Mouse (Mus musculus) forebrain, embryonic 10.5 days (tissue): Measurements from ENCODE around the gene Galnt13. TPM values are rescaled to one million over a fixed set of nuclear protein-coding genes. Genes with fewer than 3 reads are reported as not detected.
"Not testable (repeated sequence)": the region's sequence is repeated elsewhere in the genome, so short reads cannot be mapped to it uniquely, and the experiment has no call there.

Source experiments
- DNase-seq: peaks from one replicate; pipeline ENCODE4 v3.0.0-alpha.2; 2017; ENCODE audit warnings: low spot score; ENCODE audit errors: extremely low spot score
- H3K27ac ChIP-seq: fragments of 300-500 bp; sonication (generic); 2 replicates; pipeline ENCODE4 v1.5.1; 2016; ENCODE audit warnings: mild to moderate bottlenecking
- H3K27me3 ChIP-seq: fragments of 300-500 bp; sonication (generic); 2 replicates; pipeline ENCODE4 v1.6.1; 2016; ENCODE audit warnings: mild to moderate bottlenecking; ENCODE audit not compliant: poor library complexity, severe bottlenecking
- H3K36me3 ChIP-seq: fragments of 300-500 bp; sonication (generic); replicated peaks from 2 replicates; pipeline ENCODE4 v1.6.1; 2016; ENCODE audit warnings: mild to moderate bottlenecking, moderate library complexity
- H3K4me1 ChIP-seq: fragments of 300-500 bp; sonication (generic); 2 replicates; pipeline ENCODE4 v1.6.1; 2016
- H3K4me3 ChIP-seq: fragments of 300-500 bp; sonication (generic); 2 replicates; pipeline ENCODE4 v1.5.1; 2016; ENCODE audit warnings: mild to moderate bottlenecking, moderate library complexity
- H3K9me3 ChIP-seq: fragments of 300-500 bp; sonication (generic); 2 replicates; pipeline ENCODE4 v1.6.1; 2016; ENCODE audit warnings: mild to moderate bottlenecking, moderate library complexity
- WGBS: fragments of 180-500 bp; shearing (Covaris S2); methylation state at CpG from one replicate; pipeline ENCODE4 v1.1.7; 2016; 5-methylcytosine and 5-hydroxymethylcytosine counted together
- polyA plus RNA-seq: library from polyadenylated mRNA; unstranded; fragments of >200 nt; fragmentation: Nextera tagmentation; extraction: Ambion mirVana; gene quantifications from 2 replicates; pipeline ENCODE4 v1.2.1, GENCODE M21; 2016

Gene Galnt13
- polyA plus RNA-seq, 1 experiment from 2014 or later = 2.6 TPM

DNA sequence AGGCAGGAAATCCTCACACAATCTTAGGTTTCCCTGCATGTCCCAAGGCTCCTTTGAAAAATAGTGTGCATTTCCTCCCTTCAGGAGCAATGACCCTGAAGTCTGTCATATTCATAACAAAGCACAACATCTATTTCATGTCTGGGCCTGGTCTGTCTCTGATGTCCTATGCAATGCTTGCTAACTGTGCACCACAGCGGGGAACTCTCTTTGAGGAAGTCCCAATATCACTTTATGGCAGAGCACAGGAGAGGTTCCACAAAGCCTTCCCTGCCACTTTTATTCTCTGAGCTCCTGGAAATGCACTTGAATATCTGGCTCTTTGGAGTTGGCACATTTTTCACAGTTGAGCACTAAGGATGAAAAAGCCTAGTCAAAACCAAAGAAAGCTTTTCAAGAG lies 547.7 kb downstream of the Galnt13 start:
- H3K27ac ChIP-seq = no peak overlapping the region

DNA sequence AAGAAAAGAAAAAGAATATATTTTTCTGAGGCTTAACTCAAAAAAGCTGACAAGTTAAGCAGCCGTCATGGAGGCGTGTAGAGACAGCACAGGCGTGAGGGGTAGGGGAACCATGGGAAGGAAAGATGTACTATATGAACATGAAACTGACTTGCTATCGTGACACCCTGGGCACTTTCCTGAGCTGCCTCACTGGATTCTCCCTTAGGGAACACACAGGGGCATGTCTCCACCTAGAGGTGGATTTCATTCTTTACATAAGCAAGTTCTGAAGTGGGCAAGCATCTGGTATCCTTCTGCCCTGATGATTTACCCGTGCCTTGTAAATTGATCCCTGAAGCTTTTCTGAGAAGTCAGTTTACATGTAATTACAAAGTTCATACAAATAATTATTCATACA lies 586.4 kb downstream of the Galnt13 start:
- not testable (repeated sequence) for H3K27ac ChIP-seq, H3K4me1 ChIP-seq, H3K9me3 ChIP-seq, H3K36me3 ChIP-seq, DNase-seq, H3K27me3 ChIP-seq, H3K4me3 ChIP-seq
- no CpG with 5 or more reads among the region's 5 CpGs for WGBS

More for the DNA sequence above, 547.7 kb downstream of the Galnt13 start:
- DNase-seq = no peak
- Histone ChIP-seq H3K9me3 (no peaks in the 10 kb centered on the region), H3K27me3 (no peaks in the 10 kb centered on the region), H3K36me3 (no peaks in the 10 kb centered on the region), H3K4me1 (no peaks in the 10 kb centered on the region), H3K4me3 (no peak overlapping the region)
- WGBS = 84% methylated on average over 1 of the region's 1 CpGs

GRCm38 (mm10) chr2:55034610-55035009 lies 598.5 kb downstream of the Galnt13 start:
- Histone ChIP-seq H3K4me3 (no peak overlapping the region), H3K27me3 (no peaks in the 10 kb centered on the region), H3K9me3 (no peaks in the 10 kb centered on the region), H3K36me3 (no peaks in the 10 kb centered on the region), H3K27ac (no peak overlapping the region), H3K4me1 (no peaks in the 10 kb centered on the region)
- WGBS = 67% methylated on average over 3 of the region's 3 CpGs
- no peak for DNase-seq

DNA sequence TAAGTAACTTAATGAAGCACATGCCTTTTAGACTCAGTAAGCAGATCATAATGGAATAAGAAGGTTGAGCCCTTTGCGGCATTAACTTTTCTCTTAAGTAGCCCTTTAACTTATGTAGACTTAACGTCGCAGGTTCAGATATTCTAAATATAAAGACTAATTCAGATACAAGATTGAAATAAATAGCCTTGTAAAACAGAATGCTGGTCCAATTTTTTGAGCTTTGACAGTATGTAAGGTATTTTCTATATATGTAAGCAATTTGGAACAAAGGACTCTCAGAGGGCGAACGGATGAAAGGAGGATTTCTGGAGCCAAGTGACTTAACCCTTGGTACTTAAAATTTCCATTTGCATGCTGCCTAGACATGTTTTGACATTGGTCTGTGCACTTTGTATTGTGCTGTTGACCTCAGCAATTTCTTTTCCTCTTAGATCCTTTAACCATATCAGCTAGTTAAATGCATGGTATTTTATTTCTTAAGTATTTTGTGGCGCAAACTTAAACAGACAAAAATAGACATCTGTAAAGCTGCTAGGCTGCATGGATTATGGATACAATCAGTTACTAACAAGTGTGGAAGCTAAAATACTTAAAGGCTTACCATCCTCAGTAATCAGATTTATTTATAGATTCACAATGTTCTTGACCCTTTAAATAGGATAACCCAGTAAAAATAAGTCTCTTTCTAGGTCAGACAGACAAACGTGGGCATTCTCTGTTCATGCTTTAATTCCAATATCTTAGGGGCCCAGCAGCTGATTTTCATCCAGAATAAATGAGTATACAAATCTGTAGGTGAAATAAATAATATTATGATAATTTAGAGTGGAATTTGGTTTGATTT lies 629.6 kb downstream of the Galnt13 start:
- H3K36me3 ChIP-seq = no peaks in the 10 kb centered on the region
- no peak overlapping the region for H3K4me3 ChIP-seq
- no peaks in the 10 kb centered on the region for H3K9me3 ChIP-seq
- H3K4me1 ChIP-seq = peaks cover 16% of the 10 kb centered on the region
- H3K27ac ChIP-seq = no peak overlapping the region
- H3K27me3 ChIP-seq = peaks cover 18% of the 10 kb centered on the region
- WGBS = 35% methylated on average over 7 of the region's 7 CpGs
- DNase-seq = no peak

DNA sequence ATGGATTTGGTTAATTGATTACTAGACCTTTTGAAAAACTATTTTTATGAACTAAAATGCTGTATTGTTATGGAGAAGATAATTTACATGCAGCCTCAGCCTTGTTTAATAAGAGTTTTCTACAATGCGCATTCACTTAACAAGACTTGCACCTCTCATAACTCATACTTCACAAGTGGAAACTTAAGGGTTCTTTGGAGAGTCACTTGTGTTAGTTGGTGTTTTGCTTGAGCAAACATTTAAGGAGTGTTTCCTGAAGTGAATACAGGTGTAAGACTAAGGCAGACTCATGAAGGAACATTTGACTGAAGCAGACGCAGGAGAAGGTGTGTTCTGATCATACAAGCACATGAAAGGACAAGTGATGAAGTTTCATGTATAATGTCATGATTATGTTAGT lies 649.5 kb downstream of the Galnt13 start:
- Histone ChIP-seq H3K4me3 (no peak overlapping the region), H3K4me1 (no peaks in the 10 kb centered on the region), H3K27ac (no peak overlapping the region), H3K27me3 (no peaks in the 10 kb centered on the region), H3K9me3 (no peaks in the 10 kb centered on the region), H3K36me3 (no peaks in the 10 kb centered on the region)
- no peak for DNase-seq
- WGBS = 97% methylated on average over 2 of the region's 2 CpGs

GRCm38 (mm10) chr2:55088034-55088433 lies 651.9 kb downstream of the Galnt13 start:
- Histone ChIP-seq H3K9me3 (no peaks in the 10 kb centered on the region), H3K27me3 (no peaks in the 10 kb centered on the region), H3K4me1 (peaks cover 9% of the 10 kb centered on the region; the same call in 1 of the 2 replicates), H3K36me3 (no peaks in the 10 kb centered on the region), H3K4me3 (no peak overlapping the region), H3K27ac (no peak overlapping the region)
- no peak for DNase-seq
- WGBS = 95% methylated on average over 1 of the region's 1 CpGs

DNA sequence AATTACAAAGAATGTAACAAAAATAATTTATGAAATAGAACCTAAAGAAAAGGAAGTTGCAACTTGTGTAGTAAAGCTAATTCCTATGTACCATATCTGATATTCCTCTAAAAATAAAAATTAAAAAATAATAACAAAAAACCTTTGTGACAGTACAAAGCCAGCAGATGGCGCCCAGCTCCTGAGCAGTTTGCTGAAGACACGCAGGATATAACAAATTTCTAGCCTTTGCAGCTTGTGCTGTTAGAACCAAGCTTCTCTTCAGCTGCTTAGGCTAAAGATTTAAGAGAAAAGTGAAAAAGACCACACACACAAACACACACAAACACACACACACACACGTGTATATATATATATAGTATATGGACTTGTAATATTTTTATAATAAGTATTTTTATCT lies 654.2 kb downstream of the Galnt13 start:
- Histone ChIP-seq H3K4me1 (peaks cover 9% of the 10 kb centered on the region; the same call in 1 of the 2 replicates), H3K27ac (no peak overlapping the region), H3K27me3 (no peaks in the 10 kb centered on the region), H3K36me3 (no peaks in the 10 kb centered on the region), H3K9me3 (no peaks in the 10 kb centered on the region), H3K4me3 (no peak overlapping the region)
- WGBS = 21% methylated on average over 3 of the region's 3 CpGs
- no peak for DNase-seq

- peak; percentile 29 for DNase-seq
- H3K27me3 ChIP-seq = no peaks in the 10 kb centered on the region
- no peaks in the 10 kb centered on the region for H3K36me3 ChIP-seq
- H3K27ac ChIP-seq = no peak overlapping the region
- no peak overlapping the region for H3K4me3 ChIP-seq
- H3K9me3 ChIP-seq = no peaks in the 10 kb centered on the region
- H3K4me1 ChIP-seq = peaks cover 9% of the 10 kb centered on the region; the same call in 1 of the 2 replicates
- WGBS = 46% methylated on average over 4 of the region's 4 CpGs
Measured at GRCm38 (mm10) chr2:55091495-55091894, 655.4 kb downstream of the Galnt13 start.

DNA sequence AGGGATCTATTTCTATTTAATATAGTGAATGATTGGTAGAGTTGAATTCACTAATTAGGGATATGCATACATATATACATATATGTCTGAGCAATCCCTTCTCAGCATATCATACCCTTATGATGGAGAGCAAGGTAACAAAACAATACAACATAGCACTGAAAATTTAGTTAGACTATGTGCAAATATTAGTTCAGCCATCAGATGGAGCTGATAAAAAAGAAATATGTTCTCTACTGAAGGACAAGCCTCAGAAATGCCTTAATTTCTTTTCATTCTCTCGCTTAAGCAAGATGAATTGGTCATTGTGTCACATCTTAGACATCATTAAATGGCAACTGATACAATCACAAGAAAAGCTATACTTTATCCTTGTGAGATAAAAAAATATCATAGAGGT lies 663.0 kb downstream of the Galnt13 start:
- Histone ChIP-seq H3K4me3 (no peak overlapping the region), H3K4me1 (no peaks in the 10 kb centered on the region), H3K27ac (no peak overlapping the region), H3K27me3 (no peaks in the 10 kb centered on the region), H3K36me3 (no peaks in the 10 kb centered on the region), H3K9me3 (no peaks in the 10 kb centered on the region)
- DNase-seq = no peak
- WGBS = 92% methylated on average over 1 of the region's 1 CpGs

DNA sequence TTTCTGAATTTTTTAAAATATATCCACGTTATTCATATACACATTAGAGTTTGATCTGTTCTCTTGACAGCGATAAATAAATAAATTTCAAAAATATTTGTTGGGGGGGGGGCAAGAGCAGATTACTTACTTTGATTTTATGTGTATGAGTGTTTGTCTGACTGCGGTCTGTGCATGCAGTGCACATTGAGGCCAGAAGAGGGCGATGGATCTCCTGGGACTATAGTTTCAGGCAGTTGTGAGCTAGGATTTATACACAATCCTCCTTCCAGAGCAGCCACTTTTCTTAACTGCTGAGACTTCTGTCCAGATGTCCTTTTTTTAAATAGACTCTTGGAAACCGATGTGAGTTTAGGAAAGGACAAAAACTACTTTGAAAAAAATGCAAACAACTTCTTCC lies 665.2 kb downstream of the Galnt13 start:
- DNase-seq = no peak
- Histone ChIP-seq H3K9me3 (no peaks in the 10 kb centered on the region), H3K36me3 (no peaks in the 10 kb centered on the region), H3K4me3 (no peak overlapping the region), H3K4me1 (no peaks in the 10 kb centered on the region), H3K27me3 (no peaks in the 10 kb centered on the region), H3K27ac (no peak overlapping the region)
- WGBS = 73% methylated on average over 5 of the region's 5 CpGs

GRCm38 (mm10) chr2:55103521-55103920 lies 667.4 kb downstream of the Galnt13 start:
- WGBS = 96% methylated on average over 5 of the region's 5 CpGs
- DNase-seq = no peak
- no peak overlapping the region for H3K27ac ChIP-seq
- no peaks in the 10 kb centered on the region for H3K4me1 ChIP-seq
- no peaks in the 10 kb centered on the region for H3K9me3 ChIP-seq
- H3K36me3 ChIP-seq = no peaks in the 10 kb centered on the region
- H3K4me3 ChIP-seq = no peak overlapping the region
- no peaks in the 10 kb centered on the region for H3K27me3 ChIP-seq

DNA sequence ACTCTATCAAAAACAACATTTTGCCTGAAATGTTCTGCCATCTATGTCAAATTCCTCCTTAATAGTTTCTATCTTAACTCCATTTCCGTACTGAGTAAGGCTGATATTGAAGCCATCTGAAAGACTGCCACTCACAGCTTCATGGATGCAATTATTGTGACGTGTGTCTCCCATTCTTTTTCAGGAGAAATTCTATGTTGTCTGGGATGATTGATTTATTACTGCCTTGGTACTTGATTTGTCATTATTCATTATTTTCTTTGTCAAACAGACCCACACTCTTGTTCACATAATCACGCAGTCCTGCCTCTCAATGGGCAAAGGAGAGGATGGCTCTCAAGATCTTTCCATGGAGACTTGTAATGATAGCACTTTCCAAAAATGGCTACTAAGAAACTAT lies 671.7 kb downstream of the Galnt13 start:
- WGBS = 83% methylated on average over 3 of the region's 3 CpGs
- H3K27me3 ChIP-seq = no peaks in the 10 kb centered on the region

GRCm38 (mm10) chr2:55153089-55153488 lies 717.0 kb downstream of the Galnt13 start:
- H3K9me3 ChIP-seq = no peaks in the 10 kb centered on the region
- no peaks in the 10 kb centered on the region for H3K36me3 ChIP-seq

More for the DNA sequence above, 671.7 kb downstream of the Galnt13 start:
- no peaks in the 10 kb centered on the region for H3K4me1 ChIP-seq
- H3K9me3 ChIP-seq = no peaks in the 10 kb centered on the region
- no peak overlapping the region for H3K27ac ChIP-seq
- no peak for DNase-seq
- no peak overlapping the region for H3K4me3 ChIP-seq
- no peaks in the 10 kb centered on the region for H3K36me3 ChIP-seq

More at GRCm38 (mm10) chr2:55153089-55153488, 717.0 kb downstream of the Galnt13 start:
- Histone ChIP-seq H3K4me3 (no peak overlapping the region), H3K27ac (no peak overlapping the region), H3K27me3 (no peaks in the 10 kb centered on the region), H3K4me1 (no peaks in the 10 kb centered on the region)
- DNase-seq = no peak
